Mouse (Mus musculus) cerebellum, adult 2 months (tissue): ENCODE measurements around the gene Gm35549.

Experiments
- CTCF ChIP-seq: fragments of 200-500 bp; IDR thresholded peaks from 2 replicates; pipeline ENCODE4 v1.5.1; 2011; ENCODE audit warnings: low read depth, mild to moderate bottlenecking, control low read depth, low read length, moderate library complexity, borderline replicate concordance; ENCODE audit not compliant: insufficient read depth
- POLR2A ChIP-seq: fragments of 200-500 bp; IDR thresholded peaks from 2 replicates; pipeline ENCODE4 v1.6.1; 2011; ENCODE audit warnings: low read length, control low read depth, borderline replicate concordance; ENCODE audit not compliant: insufficient read depth

- TF ChIP-seq POLR2A (no peak), CTCF (no peak)
These were observed 22.4 kb upstream of the Gm35549 start for GRCm38 (mm10) chr9:122866192-122866591.
